Mouse (Mus musculus) kidney, adult 9 months (tissue): Measurements from ENCODE around the gene Naa20.
A peak's percentile ranks its signal among the peaks of the same experiment; 100 is the strongest.

Experiments used
- DNase-seq: peaks from one replicate; pipeline ENCODE4 v3.0.0; 2022

The Naa20 gene

GRCm38 (mm10) chr2:145901861-145902260 is at the start of gene Naa20:
Naa20 (plus strand) TSS chr2:145902099.
- no peak for DNase-seq

DNA sequence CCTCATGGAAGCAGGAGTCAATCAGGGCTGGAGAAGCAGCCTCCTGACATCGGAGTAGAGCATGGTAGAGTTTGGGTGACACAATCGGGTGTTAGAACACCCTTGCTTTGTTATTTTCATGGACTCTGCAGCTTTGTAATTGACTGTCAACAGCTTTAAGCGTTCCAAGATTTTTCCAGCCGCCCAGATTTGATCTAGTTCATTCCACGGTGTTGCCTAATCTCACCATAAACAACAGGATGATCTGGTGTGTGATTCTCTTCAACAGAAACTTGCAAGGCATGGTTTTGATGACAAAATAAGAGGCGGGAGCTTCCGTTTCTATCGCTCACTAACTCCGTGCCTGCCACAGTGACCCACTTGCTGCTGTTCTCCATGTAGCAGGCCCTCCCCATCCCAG is 46.1 kb upstream of the Naa20 start:
- DNase-seq, result no peak

DNA sequence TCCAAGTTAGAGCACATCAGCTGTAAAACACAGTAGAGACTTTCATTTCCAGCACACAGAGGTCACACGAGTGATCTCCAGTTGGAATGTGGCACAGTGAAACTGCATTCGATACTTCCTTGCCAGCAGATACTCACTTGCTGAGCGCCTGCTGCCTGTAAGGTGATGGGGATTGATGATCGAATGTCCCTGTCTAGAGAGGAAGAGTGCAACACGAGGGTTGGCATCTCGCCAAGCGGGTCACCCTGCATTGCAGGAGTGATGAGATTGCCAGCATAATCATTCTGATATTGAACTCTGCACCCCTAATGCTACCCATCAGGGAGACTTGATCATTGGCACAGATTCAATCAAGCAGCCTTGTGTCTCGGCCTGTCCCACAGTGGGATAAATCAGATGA is 44.0 kb upstream of the Naa20 start:
- no peak for DNase-seq

DNA sequence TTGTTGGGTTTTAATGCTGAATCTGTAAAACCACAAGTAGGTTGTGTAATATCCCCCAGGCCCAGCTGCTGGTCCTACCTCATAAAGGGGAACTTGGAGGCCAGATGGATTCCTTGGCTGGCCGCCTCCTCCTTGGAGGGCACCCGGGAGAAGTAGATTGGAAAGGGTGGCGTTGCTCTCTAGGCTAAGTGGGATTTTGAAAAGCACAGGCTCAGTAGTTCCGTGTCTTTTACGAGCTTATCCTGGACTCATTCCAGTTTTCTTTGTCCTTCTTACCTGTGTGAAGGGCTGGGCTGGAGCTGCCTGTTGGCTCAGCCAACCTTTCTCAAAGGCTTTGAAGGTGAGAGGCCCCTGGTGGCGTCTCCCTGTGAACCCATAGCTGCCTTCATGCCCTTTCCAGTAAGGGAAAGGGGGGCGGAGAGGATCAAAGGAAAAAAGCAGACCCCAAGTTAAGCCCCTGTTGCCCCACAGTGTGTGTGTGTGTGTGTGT is 42.4 kb upstream of the Naa20 start:
- peak; percentile 79 for DNase-seq

- peak; percentile 92 for DNase-seq
Measured at GRCm38 (mm10) chr2:145859932-145860801, 41.7 kb upstream of the Naa20 start.

DNA sequence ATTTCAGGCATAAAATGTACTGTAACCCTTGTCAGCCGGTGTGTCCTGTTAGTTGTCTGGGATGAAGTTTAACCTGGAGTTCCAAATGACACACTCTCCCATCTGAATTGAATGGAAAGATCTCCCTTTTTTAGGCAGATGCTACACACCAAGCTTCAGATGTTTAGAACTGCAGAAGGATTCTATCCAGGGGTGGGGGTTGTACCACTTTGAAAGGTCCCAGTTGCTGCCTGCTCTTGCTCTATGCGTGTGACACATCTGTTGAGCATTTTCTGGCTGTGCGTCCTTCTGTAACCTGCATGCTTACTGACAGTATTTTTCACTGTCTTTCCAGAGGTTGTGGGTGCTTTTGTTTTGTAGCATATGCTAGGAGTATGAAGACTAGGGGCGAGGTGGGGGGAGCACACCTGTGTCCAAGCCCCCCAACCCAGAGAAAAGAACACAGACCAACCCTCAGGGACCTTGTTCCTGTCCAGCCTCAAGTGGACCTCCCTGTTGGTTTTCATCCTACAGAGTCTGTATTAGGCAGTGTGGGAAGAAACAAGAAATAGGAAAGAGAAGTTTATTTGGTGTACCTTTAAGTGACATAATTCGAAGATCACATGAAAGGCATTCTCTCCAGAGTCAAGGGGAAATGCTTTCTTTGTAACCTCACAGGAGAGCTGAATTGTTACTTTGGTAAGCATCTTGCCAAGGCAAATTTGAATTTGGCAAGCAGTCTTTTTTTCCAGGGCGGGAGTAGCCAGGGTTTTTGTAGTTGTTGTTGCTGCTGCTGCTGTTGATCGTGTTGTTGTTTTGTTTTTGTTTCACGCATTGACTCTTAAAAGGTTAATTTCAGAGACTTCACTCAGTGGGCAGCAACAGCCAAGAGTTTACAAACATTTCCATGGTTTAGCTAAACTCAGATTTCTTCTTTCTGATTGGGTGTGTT is 40.4 kb upstream of the Naa20 start:
- DNase-seq, result peak; percentile 67

DNA sequence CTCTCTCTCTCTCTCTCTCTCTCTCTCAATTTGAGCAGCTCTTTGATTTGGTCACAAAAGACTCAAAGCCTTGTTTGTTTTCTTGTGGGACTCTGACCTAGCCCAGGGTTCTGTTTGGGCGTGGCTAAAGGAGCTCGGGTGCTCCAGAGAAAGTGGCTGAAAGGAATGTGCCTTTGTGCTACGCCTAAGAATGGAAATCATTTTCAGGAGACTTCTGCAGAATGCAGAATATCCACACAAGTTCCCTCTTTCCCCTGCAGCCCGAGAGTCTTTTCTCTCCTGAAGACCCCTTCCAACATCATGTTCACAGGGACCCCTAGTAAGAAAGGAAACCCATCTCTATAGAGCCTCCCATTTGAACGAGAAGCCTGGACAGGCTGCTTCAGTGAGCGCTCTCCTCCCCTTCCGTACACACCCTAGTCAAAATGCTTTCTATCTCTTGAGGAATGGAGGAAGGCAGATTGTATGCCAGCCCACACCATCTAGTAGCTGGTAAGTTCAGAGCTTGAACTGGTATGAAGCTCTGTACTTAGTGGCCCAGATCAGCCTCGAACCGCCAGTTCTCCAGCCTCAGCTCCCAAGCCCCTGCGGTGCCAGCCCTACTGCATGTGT is 39.6 kb upstream of the Naa20 start:
- peak; percentile 86 for DNase-seq

- DNase-seq, result no peak
Measured at GRCm38 (mm10) chr2:145865344-145865743, 36.6 kb upstream of the Naa20 start.

DNA sequence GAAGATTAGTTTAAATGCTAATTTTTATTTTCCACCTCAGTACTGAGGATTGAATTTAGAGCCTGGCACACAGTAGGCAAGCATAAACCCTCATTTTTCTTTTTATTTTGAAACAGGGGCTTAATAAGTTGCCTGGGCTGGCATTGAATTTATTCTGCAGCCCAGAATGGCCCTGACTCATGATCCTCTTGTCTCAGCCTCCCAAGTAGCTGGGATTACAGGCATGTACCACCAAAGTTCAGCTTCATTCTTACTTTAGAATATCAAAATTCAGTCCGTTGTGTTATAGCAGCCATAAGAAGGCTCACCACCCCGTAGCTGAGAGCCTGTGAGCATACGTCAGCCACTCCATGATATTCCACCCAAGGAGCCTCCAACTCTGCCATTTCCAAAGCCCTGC is 35.7 kb upstream of the Naa20 start:
- no peak for DNase-seq

GRCm38 (mm10) chr2:145866695-145867449 is 35.0 kb upstream of the Naa20 start:
- no peak for DNase-seq

GRCm38 (mm10) chr2:145871308-145871707 is 30.6 kb upstream of the Naa20 start:
- DNase-seq, result no peak

DNA sequence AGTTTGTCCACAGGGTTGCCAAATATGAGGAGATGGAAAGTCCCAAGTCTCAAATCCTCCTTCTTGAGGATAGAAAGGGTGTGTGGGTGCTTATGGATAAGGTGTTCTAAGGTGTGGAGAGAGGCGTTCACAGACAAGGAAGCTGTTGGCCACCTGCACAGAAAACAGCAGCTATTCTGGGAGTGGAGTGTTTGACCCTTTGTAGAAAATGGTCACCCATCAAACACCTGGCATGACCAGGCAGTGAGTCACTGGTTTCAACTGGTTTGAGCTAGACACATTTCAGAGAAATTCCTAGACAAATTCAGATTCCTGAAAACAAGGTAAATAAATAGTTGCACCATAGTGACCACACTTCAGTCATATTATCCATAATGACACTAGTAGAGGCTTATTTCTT is 29.8 kb upstream of the Naa20 start:
- no peak for DNase-seq

DNA sequence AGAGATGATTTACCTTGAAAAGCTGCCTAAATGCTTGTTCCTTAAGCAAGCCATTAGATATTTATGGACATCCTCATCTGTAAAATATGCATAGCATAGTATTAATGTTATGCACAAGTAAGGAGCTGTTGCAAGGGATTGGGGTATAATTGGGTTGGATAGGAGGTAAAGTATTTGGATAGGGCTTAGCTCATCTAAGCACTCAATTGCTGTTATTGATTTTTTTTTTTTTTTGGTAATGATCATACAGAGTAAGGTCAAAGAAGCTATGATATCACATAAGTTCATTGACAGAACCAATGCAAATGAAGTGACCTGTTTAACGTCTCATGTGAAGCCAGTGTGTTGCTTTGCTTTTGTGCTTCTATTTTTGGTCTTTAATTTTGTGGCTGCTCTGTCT is 27.9 kb upstream of the Naa20 start:
- no peak for DNase-seq

DNA sequence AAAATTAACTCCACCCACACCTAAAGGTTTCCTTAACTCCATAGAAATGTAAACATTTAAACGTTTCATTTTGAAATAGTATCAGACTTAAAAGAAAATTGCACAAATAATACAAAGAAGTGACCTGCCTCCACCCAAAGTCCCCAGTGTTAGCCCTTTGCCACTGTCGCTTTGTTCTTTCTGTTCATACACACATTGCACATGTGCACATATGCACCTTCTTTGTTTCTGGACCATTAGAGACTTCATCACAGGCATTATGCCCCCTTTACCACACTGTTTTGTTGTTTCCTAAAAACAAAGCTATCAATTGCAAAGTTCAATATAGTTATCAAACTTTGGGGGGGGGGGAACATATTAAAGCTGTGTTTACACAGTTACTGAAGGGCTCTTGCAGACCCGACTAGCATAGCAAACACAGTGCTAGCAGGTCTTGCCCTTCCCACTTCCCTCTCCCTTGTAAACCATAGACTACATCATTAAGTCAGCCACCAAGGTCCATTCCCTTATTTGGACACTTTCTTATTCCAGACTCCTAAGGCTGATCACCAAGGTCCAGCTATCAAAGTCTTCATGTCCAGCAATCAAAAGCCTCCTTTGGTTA is 26.9 kb upstream of the Naa20 start:
- DNase-seq, result no peak

GRCm38 (mm10) chr2:145877191-145877590 is 24.7 kb upstream of the Naa20 start:
- DNase-seq, result no peak

GRCm38 (mm10) chr2:145880887-145881747 is 20.8 kb upstream of the Naa20 start:
- no peak for DNase-seq

DNA sequence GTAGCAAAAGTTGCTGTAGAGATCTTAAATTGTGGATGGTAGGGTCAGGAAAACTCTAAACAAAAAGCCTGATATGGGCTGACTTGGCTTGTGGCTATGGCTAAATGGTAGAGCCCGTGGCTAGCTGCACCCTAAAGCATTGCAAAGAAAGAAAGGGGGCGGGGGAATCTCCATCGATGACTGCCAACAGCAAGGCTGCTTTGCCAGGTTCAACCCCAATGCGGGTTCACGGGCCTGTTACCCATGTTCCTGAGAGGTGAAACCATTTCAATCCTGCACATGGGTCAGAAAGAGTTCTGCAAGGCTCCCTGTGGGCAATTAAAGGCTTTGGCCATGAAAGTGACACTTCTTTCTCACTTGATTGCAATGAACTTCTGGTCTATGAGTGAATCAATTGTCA is 20.0 kb upstream of the Naa20 start:
- DNase-seq, result no peak

GRCm38 (mm10) chr2:145882398-145882797 is 19.5 kb upstream of the Naa20 start:
- no peak for DNase-seq

DNA sequence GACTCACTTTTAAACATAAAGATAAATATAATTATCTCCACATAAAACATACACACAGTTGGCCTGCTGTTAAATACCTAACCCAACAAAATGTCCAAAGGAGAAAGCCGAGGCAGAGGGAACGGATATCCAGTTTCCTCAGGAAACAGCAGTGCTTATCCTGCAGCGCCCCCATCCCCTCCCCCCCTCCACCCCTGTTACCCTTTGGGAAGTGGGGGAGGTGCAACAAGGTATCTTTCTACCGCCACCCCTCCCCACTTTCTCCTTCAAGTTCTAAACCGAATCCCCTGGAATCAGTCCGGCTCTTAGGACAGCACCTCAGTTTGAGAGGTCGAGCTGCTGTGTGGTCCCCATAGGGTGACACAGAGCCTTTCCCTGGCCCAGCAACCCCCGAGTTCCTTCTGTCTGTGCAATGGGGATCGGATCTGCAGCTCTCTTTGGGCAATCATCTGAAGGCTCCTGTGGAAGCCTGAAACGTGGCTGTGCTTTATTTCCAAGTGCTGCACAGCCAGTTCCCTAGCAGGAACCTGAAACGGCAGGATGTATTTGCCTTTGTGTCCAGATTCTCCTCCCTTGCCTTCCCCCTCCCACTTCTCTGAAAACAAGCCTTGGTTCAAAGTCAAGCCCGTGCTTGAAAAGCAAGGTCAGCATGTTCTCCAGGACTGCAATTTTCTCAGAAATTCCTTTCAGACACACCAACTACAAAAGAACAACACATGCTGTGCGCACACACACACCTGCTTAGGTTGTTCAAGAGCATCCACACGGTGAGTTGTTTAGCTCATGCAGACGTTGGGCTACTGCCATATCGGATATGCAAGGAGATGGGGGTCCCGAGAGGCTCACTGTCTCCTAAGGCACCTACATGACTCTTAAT is 17.6 kb upstream of the Naa20 start:
- DNase-seq, result peak; percentile 70
